Mouse (Mus musculus) right cerebral cortex, postnatal 25 days (tissue): ENCODE data around the gene Spg20.

ENCODE experiments used
- DNase-seq: peaks from one replicate; pipeline ENCODE4 v3.0.0; 2022

Gene Spg20

DNA sequence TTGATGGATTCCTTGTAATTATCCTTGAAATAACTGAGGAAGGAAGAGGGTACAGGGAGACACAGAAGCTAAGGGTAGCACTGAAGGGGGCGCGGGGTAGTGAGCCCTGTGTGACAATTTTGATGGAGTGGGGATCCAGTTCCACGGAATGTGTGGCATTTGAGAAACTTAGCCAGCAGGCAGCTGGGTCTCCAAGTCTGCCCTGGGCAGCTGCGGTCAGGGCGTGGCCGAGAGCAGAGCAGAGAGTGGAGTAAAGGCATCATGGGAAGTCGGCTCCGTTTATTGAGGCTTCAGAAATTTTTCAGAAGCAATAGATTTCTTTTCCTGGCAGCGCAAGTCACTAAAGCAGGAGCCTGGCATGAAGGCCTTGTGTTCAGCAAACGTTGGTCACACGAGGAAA, 12.9 kb upstream of the Spg20 start:
- no peak for DNase-seq

DNA sequence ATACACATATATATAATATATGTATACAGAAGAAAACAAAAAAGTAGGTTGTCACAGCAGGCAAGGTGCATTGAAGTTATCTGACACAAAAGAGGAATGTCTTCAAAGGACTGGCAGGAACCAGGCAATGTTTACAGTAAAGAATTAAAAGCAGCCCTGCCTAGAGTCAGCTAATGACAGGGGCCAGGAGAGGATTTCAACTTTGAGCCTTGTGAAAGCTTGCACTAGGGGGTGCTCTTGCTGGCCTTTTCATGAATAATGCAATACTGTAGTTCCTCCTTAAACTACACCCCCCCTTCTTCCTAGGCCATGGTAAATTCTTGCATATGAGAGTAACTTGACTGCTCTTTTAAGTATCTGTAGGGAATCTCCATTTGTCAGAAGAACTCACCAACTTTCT, 10.8 kb upstream of the Spg20 start:
- DNase-seq = no peak

DNA sequence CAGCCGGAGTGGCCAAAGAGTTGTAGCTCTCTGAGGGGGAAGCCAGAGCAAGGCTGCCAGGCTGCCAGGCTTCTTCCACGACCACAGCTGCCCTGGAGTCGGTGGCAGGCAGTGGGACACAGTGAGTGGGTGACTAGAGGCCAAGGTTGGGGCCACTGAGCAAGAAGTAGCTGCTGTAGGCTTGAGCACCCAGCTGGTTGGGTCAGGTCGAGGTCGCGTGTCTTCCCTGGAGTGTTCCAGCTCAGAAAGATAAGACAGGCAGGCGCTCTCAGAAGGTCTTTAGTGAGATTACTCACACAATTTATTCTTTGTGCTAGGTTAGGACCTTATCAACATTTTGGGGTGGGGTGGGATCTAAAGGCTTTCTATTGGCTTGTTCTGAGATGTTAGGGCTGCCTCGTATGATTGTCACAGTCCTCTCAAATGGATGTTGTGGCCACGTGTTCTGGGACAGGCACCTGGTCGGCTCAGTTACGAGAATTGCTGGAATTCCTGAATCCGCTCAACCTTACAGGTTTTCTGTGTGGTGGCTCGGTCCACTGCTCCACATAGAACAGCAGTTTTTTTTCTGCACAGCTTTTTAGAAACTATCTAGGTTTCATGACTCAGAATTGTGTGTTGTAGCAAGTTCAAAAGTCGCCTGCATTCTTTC, 6.4 kb upstream of the Spg20 start:
- DNase-seq = no peak

DNA sequence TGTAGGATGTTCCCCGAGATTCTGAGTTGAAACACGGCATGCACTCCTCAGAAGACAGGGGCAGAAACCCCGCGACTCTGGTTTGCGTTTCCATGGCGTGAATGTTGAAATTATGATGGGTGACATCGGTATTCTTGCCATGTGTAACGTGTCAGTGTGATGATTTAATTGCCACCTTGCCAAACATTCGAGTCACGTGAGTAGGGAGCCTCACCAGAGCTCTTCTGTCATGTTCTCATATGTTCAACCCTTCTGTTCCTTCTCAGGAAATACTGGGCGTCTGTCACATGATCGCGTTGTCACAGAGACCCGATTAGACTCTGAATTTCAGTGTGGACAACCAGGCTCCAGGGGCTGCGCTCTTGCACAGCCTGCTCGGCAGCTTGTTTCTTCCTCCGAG, 5.9 kb upstream of the Spg20 start:
- DNase-seq = no peak

DNA sequence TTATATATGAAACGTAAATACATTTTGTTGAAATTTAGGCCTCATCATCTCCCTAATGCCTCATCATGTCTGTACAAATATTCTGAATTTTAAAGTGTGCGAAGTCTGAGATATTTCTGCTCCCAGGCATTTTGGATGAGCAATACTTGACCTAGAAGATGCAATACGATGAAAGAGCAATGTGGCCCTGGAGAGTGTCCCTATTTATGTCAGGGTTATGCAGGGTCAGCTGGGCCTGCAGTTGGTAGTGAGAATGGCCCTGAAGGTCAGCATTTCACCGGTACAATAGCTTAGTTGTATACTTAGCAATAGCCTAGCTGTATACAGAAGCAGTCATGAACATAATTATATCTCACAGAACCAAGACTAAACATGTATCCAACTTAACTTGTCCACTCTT, 2.8 kb upstream of the Spg20 start:
- DNase-seq = no peak

DNA sequence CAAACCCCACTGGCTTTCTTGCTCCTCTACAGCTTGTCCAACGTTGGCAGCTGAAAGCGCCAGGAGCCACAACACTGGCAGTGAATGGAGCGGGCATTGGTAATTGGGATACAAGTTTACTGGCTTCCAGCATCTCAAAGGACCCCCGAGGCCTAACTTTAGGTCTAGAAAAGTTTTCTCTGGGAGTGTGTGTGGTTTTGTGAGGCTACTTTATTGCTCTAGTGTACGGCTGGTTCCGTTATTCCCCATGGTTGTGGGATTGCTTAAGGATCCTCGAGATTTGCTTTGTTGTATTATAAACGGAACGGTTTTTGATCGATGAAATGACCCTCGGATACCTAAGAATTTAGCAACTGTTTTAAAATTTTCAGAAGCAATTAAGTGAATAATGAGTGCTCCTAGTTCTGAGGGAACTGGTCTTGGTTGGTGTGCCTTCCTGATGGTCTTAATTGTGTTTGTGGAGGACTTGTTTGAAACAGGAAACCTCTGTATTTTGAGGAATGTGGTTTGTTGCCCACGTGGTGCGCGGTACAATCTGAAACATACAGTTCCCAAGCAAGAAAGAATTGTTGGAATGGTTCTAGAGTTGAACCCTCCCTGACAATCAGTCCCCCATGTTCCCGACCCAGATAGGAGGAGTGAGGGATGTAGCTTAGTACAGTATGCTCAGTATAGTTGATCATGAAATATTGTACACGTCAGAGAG, 955 bp downstream of the Spg20 start:
- DNase-seq = no peak

DNA sequence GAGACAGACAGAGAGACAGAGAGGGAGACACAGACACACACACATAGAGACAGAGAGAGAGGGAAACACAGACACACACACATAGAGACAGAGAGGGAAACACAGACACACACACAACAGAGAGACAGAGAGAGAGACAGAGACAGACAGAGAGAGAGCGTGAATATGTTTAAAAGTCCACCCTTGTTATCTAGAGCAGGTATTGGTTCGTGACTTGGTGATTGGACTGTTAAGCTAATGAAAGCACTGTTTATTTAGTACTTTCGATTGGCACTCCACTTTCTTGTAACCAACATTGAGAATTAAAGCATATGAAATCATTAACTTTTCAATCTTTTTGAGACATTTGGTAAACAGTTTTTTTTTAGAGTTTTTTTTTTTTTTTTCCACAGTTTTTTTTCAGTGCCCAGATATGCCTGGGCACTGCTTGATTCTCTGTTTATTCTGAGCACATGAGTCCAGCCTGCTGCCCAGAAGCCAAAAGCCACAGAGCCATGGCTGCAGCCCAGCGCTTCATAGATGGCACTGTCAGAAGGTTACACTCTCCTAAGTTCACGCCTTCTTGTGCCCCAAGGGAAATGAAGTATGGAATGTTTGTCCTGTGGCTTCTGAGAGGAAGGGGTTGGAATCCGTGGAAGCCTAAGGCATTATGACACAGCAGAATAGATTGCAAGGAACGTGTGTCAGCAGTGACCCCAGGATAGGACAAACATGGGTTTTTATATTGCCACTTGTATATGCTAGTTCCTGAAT, 2.6 kb downstream of the Spg20 start:
- DNase-seq = no peak

DNA sequence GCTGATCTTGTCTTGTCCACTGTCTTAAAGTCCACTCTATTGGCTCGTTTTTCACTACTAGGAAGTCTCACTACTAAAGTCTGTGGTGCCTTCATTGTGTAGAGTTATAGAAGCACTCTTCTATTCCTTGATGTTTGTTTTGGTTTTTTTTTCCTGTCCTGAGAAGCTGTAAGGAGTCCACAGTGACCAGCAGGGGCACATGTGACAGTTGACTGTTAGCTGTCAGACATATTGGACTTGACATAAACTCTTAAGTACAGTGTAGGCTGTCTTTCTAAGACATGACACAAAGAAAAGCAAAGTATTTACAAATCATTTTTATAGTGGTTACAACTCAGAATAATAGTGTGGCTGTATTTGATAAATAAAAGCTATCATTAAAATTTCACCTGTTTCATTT, 3.2 kb downstream of the Spg20 start:
- DNase-seq = no peak

DNA sequence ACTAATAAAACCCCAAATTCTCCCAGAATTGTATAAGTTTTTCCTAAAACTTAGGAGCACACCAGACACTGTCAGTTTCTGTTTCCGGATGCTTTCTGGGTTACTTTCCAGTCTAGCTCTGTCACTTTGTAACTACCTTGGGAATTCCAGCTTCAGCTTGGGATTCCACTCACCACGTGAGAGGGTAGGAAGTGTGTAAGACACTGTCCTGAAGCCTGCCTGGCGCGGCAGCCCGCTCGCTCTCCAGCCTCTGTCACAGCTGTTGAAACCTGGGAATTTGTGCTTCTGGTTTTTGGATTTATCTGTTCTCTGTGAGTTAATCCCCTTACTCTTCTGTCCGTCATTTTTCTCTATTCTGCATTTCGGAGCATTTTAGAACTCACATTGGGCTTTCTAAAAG, 4.1 kb downstream of the Spg20 start:
- DNase-seq = no peak

DNA sequence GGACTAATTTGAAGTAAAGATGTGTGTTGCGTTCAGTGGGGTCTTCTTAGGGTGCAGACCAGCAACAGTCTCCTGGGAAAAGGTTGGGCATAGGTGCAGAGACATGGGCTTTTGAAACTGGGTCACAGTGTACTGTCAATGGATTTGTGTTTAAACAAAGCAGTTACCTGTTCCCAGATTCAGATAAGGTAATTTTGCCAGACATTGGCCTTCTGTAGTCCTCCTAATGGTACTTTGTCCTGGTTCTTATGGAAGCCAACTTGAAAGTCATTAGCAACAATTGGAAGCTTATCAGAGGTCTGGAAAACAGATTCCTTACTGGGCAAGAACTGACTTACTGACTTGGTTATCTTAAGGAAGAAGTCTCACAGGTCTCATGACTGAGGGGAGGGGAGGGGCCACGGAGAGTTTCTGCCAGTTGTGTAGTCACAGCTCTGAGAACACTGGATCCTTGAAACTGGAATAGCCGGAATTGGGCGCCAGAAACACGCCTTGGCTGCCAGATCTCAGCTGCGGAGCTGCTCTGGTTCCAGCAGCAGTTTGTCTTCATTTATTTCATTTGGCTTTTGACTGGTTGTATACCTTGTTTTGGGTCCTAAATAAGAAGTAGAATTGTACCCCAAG, 7.5 kb downstream of the Spg20 start:
- DNase-seq = no peak

DNA sequence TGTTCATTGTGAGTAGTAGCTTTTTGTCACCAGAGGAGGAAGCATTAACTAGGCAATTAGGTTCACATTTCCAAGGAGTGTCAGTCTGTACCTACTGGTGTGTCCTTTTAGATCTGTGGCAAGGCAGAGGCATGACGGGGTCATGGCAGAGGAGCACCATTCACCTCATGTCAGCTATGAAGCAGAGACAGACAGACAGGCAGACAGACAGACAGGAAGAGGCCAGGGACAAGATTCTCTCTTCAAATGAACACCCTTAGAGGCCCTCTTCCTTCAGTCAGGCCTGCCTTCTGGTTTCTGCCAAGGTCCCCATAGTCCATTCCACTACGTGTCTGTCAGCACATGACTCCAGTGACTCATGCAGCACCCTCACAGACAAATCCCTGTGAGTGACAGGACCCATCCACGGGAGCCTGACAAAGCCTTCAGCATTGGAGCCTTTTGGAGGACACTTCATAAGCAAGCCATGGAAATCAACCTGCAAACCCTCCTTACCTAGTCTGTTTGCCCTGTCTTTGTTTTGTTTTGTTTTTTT, 10.5 kb downstream of the Spg20 start:
- no peak for DNase-seq

DNA sequence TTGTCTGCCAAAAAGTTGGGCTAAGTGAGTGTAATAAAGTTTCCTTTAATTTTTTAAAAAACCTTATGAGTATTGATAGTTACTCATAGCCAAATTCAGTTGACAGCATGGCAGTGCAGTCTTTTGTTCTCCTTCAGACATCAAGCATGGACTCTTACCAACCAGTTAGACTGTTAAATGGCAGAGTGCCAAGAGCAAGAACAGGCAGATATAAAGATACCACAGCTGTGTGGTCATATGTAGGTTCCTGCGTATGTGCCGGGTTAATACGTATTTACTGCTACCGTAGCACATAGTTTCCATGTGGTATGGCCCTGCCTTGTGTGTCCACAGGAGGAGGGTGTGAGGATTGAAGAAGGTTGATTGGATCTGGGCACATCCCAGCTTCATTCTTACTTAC, 11.2 kb downstream of the Spg20 start:
- no peak for DNase-seq

DNA sequence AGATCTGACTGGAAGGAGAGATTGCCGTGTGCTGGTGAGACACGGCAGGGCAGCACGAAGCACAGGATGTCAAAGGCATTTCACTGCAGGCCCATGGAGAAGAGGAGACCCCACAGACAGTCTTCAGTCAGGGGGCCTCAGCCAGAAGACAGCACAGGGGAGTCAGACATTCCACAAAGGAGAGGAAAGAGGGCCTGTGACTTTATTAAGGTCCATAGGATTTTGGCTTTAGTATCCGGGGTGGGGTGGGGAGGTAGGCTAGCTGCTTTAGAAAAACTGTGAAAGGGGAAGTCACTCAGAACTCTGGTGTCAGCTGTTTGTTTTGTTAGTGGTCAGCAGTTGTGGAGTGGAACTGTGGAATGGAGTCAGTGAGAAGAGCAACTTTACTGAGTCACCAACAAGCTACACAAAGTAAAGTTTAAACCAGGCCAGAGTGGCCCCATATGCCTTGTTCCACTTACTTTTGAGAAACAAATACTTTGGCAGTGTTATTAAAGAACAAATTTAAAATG, 17.3 kb downstream of the Spg20 start:
- DNase-seq = no peak

DNA sequence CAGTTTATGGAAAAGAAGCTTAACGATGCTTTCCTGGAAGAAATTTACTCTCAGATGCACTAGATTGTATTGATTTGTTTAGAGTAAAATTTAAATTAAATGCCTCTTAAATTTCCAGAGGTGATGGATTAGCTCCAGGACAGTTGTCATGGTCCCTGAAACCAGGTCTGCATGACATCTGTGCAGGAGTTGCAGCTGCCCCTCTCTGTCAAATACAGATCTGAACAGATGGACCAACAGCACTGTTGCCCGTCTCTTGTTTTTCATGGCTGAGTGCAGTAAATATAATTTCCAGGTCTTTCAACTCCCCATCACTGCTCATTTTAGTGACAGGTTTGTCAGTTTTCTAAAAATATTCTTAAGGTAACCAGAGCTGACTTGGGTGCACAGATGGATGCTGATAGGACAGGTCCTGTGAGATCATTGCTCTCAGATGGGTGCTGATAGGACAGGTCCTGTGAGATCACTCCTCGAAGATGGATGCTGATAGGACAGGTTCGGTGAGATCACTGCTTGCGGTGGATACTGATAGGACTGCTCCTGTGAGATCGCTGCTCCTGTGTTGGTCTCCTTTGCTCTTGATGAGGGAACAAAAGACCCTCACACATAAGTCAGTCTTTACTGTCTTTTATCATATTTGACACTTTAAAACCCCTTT, 19.8 kb downstream of the Spg20 start:
- no peak for DNase-seq

DNA sequence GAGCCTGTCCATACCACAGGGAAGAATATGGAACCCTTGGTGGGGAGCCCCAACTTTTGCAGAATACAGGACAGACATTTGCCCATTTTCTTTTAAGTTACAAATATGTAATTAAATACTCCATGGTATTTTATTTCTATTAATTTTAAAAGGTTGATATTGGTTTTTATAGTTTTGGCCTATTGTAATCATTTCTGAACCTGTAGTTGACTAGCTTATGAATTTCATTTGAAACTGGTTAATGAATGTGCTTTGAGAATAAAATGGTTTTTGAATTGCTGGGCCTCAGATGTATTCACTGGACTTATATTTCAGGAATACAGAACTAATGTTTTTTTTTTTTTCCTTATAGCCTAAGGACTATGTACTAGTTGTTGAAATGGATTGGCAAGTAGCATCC, 25.1 kb downstream of the Spg20 start, which contains the start of gene Ccdc169:
Ccdc169 (plus strand) TSS at position 301 of the 400 bp plus-strand sequence.
- DNase-seq = no peak

DNA sequence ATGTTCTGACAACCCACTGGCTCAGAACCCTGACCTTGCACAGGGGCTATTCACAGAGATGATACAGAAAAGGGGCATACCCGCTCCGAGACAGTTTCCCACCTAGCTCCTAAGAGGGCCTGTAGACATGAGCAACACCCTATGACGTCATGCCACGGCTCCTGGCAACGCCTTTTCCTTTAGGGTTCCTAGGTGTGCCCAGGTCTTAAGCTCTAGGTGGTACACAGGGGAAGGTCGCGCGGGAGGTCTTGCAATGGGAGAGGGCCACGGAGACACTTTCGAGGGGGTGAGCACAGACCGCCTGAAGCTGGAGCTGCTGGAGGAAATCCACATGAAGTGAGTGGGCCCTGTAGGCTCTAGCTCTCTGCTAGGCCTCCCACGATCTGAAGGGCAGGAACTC, 27.9 kb downstream of the Spg20 start:
- DNase-seq = no peak

DNA sequence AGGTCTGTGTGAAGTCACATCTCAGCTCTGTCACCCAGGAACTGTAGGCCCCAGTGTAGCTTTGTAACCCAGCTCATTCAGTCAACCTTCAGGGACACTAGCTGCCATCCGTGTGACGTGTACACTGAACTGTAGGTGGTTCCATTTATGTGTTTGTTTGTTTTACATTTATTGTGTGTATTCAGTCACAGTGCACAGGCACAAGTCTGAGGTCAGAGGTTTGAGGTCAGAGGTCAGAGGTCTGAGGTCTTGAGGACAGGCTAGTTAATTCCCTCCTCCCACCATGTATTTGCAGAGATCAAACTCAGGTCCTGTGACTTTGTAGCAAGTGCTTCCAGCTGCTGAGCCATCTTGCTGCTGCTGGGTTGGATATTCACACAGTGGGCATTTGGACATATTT, 29.5 kb downstream of the Spg20 start:
- no peak for DNase-seq

DNA sequence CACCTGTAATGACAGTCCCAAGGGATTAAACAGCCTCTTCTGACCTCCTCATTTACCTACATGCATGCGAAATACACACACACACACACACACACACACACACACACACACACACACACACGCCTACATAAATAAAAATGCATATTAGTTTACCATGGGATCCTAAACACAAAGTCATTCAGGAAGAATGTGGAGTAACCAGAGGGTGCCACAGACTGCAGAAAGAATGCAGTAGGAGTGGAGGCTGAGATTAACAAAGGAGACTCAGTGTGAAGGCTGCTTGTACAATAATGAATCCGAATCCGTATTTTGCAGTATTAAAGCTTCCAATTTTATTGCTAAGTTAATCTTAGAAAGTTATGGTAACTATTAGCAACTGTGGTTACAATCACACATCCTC, 33.0 kb downstream of the Spg20 start:
- DNase-seq = no peak

DNA sequence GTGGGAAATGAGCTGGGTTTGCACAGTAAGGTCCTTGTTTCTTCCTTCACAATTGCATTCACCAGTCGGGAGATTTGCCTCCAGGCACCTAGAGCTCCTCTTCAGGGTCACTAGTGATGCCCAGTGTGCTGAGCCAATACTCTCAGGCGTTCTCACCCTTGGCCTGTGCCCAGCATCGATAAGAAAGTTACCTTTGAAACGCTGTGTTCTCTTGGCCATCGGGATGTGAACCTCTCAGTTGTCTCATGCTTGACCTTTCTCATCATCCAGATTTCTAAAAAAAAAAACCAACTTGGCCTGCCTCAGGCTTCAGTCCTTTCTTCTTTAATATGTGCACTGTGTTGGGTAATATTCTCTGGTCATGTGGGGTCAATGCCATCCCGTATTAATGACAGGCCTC, 34.5 kb downstream of the Spg20 start:
- no peak for DNase-seq

DNA sequence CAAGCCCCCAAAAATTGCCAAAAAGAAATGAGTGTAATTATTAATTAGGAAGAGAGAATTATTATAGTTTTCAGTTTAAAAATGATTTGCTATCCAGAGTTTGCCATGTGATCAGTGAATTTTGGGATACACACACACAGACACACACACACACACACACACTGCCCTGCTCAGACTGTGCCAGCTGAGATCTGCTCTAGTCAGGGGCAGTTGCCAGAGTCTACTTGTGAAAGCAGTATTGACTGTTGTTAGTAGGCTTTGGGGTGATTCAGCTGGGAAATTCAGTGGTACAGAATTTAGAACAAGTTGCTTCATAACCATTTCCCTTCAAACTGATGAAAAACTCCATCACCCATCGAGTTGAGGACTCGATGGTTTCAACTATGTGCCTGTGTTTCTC, 35.2 kb downstream of the Spg20 start:
- no peak for DNase-seq

DNA sequence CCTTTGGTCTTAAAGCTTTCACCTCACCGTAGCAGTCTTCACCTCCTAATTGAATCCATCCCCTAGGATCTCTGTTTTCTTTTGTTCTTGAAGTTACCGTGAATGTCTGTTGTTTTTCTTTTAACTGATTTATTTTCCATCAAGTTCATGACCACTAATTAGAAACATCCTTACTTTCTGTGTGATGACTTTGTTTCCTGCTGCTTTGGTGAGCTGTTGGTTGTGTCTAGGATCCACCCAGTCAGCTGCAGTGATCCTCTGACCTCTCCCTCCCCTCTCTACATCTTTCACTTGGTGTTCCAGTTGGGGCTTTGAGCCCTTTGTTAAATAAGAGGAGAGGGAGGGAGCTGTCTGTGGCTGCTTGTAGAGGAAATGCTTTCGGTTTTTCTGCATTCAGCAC, 36.2 kb downstream of the Spg20 start:
- DNase-seq = no peak

DNA sequence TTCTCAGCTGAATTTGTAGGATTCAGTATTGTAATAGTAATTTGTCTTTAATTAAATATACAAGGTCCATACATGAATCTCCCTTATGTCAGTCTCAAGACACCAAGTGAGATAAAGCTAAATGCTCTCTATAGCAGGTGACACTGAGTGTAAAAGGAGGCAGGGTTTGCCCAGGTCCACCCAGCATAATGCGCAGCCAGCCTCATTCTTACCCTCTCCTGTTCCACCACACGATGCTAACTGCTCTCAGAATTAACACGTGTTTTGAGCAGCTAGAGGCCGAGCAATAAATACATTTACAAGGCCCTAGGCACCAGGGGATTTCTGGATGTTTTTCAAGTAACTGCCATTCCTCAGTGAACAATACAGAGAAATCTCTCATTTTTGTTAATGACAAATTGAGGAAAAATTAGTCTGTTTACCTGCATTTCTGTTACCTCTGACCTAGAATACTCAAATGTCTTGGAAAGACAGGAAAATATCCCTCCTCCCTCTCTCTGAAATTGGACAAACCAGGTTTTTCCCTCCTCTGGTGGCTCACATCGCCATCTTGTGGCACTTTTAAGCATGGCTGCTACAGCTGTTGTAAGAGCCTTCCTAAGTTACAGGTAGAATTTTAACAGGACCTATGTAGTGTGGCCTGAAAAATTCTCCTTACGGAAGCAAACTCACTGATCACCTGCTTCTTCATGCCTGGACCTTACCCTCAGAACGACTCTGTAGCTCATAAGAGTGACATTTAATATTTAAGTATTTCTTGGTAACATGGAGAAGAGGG, 39.9 kb downstream of the Spg20 start:
- DNase-seq = peak; percentile 72
